Mouse (Mus musculus) bone marrow, adult 2 months (tissue): ENCODE measurements around the gene Txndc11.

ENCODE experiments used
- CTCF ChIP-seq: fragments of 200-500 bp; IDR thresholded peaks from 2 replicates; pipeline ENCODE4 v1.5.1; 2011; ENCODE audit warnings: low read length, control low read depth; ENCODE audit not compliant: control insufficient read depth, insufficient read depth
- POLR2A ChIP-seq: fragments of 200-500 bp; IDR thresholded peaks from 2 replicates; pipeline ENCODE4 v1.6.1; 2011; ENCODE audit warnings: low read depth, mild to moderate bottlenecking, control low read depth, low read length, borderline replicate concordance; ENCODE audit not compliant: control insufficient read depth

DNA sequence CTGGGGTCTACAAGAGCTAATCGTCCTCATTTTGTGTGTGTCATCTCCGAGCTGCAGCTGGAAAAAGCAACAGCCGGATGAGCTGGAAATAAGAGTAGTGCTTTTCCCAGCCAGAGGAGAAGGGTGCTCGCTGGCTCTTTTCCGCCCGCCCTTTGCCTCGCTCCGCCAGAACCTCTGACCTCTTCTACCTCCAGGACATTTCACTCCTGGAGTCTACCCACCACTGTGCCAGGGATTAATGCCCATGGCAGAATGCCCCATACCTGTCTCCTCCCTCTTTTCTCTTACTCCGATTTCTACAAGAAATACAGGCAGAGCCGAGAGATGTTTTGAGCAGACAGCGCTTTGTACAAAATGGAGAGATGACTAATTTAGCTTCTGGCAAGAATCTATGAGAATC is 83.3 kb downstream of the Txndc11 start:
- TF ChIP-seq CTCF = no peak
- no peak for TF ChIP-seq POLR2A
